ENCODE assay signal across 8 mouse cellular contexts in genomic region chr3:89715207-89715966, GRCm38 (mm10). TPM values are rescaled to one million over a fixed set of nuclear protein-coding genes. Genes with fewer than 3 reads are reported as not detected.
DNase-seq lines count a peak whose midpoint lies in the region; ATAC-seq lines count a peak whose summit lies in the region.

No protein-coding gene starts in this region.

- 3% methylated on average over 25 of the region's 59 CpGs for WGBS in embryonic facial prominence, embryonic 14.5 days
- under 1% methylated on average over 59 of the region's 59 CpGs for WGBS in heart, embryonic 14.5 days

- ATAC-seq in embryonic facial prominence, embryonic 14.5 days (ENCODE audit: low read depth) = peak; percentile 67
- ATAC-seq in heart, embryonic 14.5 days (ENCODE audit: insufficient number of reproducible peaks, insufficient read depth, low FRiP score, low read depth) = peak; percentile 29

- no peaks in the 10 kb centered on the region for H3K27me3 ChIP-seq in embryonic facial prominence, embryonic 14.5 days (replicated peaks; ENCODE audit: control insufficient read depth, insufficient read depth, low read length)
- H3K27me3 ChIP-seq in heart, embryonic 14.5 days (ENCODE audit: control insufficient read depth, insufficient read depth, low read length) = no peaks in the 10 kb centered on the region

- no peaks in the 10 kb centered on the region for H3K9me3 ChIP-seq in embryonic facial prominence, embryonic 14.5 days (ENCODE audit: control insufficient read depth, low read length)
- H3K9me3 ChIP-seq in heart, embryonic 14.5 days (ENCODE audit: control insufficient read depth, low read length) = no peaks in the 10 kb centered on the region

- DNase-seq in kidney, adult 11 months = peak; percentile 16
- no peak for DNase-seq in kidney, postnatal 14 days
- DNase-seq in adrenal gland, postnatal 25 days = peak; percentile 51
- DNase-seq in embryonic facial prominence, embryonic 14.5 days (ENCODE audit: low spot score) = peak; percentile 24
- peak; percentile 60 for DNase-seq in kidney, postnatal 10 days
- DNase-seq in lung, postnatal 25 days (ENCODE audit: low spot score) = peak; percentile 8
- peak; percentile 50 to 51 for DNase-seq in spleen, postnatal 10 days (ENCODE audit: low spot score in 2 of 2)

- no peaks in the 10 kb centered on the region for H3K36me3 ChIP-seq in embryonic facial prominence, embryonic 14.5 days (ENCODE audit: control insufficient read depth, insufficient read depth, low read length)
- no peaks in the 10 kb centered on the region for H3K36me3 ChIP-seq in heart, embryonic 14.5 days (ENCODE audit: control insufficient read depth, insufficient read depth, low read length)

- peak overlapping the region; percentile 89 for H3K4me2 ChIP-seq in embryonic facial prominence, embryonic 14.5 days (ENCODE audit: low read depth, low read length)
- H3K4me2 ChIP-seq in heart, embryonic 14.5 days (ENCODE audit: low read length) = peak overlapping the region; percentile 77

- peaks cover 6% of the 10 kb centered on the region for H3K4me1 ChIP-seq in embryonic facial prominence, embryonic 14.5 days (ENCODE audit: control insufficient read depth, insufficient read depth, low read length)
- H3K4me1 ChIP-seq in heart, embryonic 14.5 days (ENCODE audit: control insufficient read depth in 2 of 2, insufficient read depth in 2 of 2, low read length in 2 of 2) = peaks cover 2 to 13% of the 10 kb centered on the region in 2 experiments; a peak in 3 of 4 replicates

- H3K4me3 ChIP-seq in embryonic facial prominence, embryonic 14.5 days (ENCODE audit: low read depth, low read length) = peak overlapping the region; percentile 88
- H3K4me3 ChIP-seq in heart, embryonic 14.5 days (ENCODE audit: control insufficient read depth in 1 of 2, insufficient read depth in 1 of 2, low read depth in 1 of 2, low read length in 2 of 2) = peak overlapping the region; percentile 90 to 93

- peak overlapping the region; percentile 93 for H3K9ac ChIP-seq in embryonic facial prominence, embryonic 14.5 days (ENCODE audit: low read depth, low read length)
- H3K9ac ChIP-seq in heart, embryonic 14.5 days (ENCODE audit: low read length) = peak overlapping the region; percentile 89

- peak overlapping the region; percentile 77 for H3K27ac ChIP-seq in embryonic facial prominence, embryonic 14.5 days (replicated peaks; ENCODE audit: low read depth, low read length)
- H3K27ac ChIP-seq in heart, embryonic 14.5 days (replicated peaks in 1 of 2; ENCODE audit: control insufficient read depth in 1 of 2, insufficient read depth in 1 of 2, low read depth in 2 of 2, low read length in 2 of 2) = peak overlapping the region; percentile 68 to 86

RNA-seq across cellular contexts. Expression of gene Adar, which starts 0.6 kb away (rescaled TPM):
- total RNA-seq in adrenal gland, postnatal 25 days (2021) = 27.1 and 40.4 TPM in 2 replicates
- 10.6 and 11.5 TPM in 2 replicates for polyA plus RNA-seq in embryonic facial prominence, embryonic 14.5 days (2014; fragmentation: Nextera tagmentation; extraction: Ambion mirVana)
- 8.0 and 9.4 TPM in 2 replicates for polyA plus RNA-seq in heart, embryonic 14.5 days (2014; fragmentation: Nextera tagmentation; extraction: Ambion mirVana)

RNA-seq across cellular contexts. Expression of gene Chrnb2, which starts 49.0 kb away (rescaled TPM):
- 3.3 and 4.8 TPM in 2 replicates for total RNA-seq in adrenal gland, postnatal 25 days (2021)
- 1.7 and 1.8 TPM in 2 replicates for polyA plus RNA-seq in embryonic facial prominence, embryonic 14.5 days (2014; fragmentation: Nextera tagmentation; extraction: Ambion mirVana)
- polyA plus RNA-seq in heart, embryonic 14.5 days (2014; fragmentation: Nextera tagmentation; extraction: Ambion mirVana) = 0.24 and 0.38 TPM in 2 replicates

RNA-seq across cellular contexts. Expression of gene Ube2q1, which starts 58.0 kb away (rescaled TPM):
- 60.7 and 76.1 TPM in 2 replicates for total RNA-seq in adrenal gland, postnatal 25 days (2021)
- polyA plus RNA-seq in embryonic facial prominence, embryonic 14.5 days (2014; fragmentation: Nextera tagmentation; extraction: Ambion mirVana) = 20.4 and 21.7 TPM in 2 replicates
- polyA plus RNA-seq in heart, embryonic 14.5 days (2014; fragmentation: Nextera tagmentation; extraction: Ambion mirVana) = 13.6 and 15.7 TPM in 2 replicates
